Mouse (Mus musculus): ENCODE measurements around the gene Bpifa3.

DNA sequence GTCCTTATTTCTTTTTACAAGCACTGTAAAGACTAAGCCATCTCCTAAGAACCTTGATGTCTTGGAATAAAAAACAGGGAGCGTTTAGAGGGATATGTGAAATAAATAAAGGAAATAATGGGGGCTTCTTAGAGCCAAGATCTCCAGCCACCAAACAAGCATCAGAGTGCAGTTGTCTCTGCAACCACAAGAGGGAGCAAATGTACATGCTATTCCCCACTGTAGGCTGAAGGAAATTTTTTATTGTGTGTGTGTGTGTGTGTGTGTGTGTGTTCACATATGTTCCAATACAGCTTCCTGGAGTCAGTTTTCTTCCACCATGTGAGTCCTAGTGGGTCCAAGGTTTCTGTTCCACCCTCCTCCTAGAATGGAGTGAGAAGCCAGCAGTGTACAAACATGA, 43.2 kb downstream of the Bpifa3 start:
- TF ChIP-seq CTCF (IDR thresholded peaks at IDR 0.05; ENCODE audit: insufficient read depth, low read length) (peak; percentile 51), POLR2A (IDR thresholded peaks at IDR 0.05; ENCODE audit: borderline replicate concordance, extremely low read depth, low read depth, low read length) (no peak)
